Mouse (Mus musculus): ENCODE measurements around the gene Pkhd1.
"Not testable (repeated sequence)": the region's sequence is repeated elsewhere in the genome, so short reads cannot be mapped to it uniquely, and the experiment has no call there.

The Pkhd1 gene

GRCm38 (mm10) chr1:20481843-20482242 lies 136.0 kb downstream of the Pkhd1 start:
- no peak for DNase-seq

DNA sequence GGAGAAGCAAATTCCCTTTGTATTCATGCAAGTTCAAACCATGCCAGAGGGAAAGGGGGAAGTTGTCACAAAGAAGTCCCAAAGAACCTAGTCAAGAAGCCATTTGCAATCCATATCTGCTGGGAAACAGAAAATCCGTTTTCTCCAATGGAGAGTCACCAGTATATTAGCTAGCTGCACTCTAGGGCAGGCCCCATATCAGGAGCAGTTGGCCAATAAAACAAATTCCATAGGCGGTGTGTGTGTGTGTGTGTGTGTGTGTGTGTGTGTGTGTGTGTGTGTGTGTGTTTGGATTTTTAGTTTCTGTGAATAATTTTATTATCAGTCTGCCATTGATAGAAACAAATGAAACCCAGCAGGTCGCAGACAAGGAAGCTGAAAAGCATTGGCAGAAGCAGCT lies 139.2 kb downstream of the Pkhd1 start:
- no peak for DNase-seq

DNA sequence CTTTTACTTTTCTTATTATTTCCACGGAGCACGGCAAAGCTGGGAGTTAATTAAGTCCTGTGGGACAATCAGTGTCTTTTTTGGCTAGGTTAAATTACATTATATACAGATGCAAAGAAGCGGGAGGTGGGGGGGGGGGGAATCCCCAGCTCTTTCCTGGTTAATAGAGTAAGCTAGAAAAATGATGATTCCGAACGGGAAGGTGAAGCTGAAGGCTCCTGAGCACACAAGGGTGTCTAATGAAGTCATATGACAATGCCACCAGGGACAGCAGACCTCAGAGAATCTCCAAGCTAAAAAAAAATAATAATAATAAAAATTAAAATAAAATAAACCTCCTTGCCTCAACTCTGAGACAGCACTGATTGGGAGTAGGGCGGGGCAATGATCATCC lies 139.6 kb downstream of the Pkhd1 start:
- DNase-seq, result no peak

- DNase-seq, result peak; percentile 39
These were observed 140.2 kb downstream of the Pkhd1 start for GRCm38 (mm10) chr1:20477561-20478265.

DNA sequence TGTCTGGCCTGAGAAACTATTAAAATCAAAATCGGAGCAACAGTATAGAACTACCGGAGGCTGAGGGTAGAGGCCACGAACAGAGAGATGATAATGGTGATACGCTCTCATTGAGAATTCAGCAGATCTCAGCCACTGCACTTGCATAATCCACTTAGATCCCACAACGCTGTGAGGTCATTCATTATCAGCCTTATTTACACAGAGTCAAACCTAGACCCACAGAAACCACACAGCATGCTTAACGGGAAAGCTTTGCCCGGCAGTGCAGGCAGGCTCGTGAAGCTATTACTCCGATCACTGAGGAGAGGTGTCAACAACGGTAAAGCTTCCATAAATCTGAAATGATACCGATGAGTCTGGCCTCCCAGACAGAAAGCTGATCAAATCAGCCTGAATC lies 147.1 kb downstream of the Pkhd1 start:
- no peak for DNase-seq

- no peak for DNase-seq
These were observed 147.5 kb downstream of the Pkhd1 start for GRCm38 (mm10) chr1:20470317-20470716.

GRCm38 (mm10) chr1:20466481-20466880 lies 151.4 kb downstream of the Pkhd1 start:
- DNase-seq, result no peak

DNA sequence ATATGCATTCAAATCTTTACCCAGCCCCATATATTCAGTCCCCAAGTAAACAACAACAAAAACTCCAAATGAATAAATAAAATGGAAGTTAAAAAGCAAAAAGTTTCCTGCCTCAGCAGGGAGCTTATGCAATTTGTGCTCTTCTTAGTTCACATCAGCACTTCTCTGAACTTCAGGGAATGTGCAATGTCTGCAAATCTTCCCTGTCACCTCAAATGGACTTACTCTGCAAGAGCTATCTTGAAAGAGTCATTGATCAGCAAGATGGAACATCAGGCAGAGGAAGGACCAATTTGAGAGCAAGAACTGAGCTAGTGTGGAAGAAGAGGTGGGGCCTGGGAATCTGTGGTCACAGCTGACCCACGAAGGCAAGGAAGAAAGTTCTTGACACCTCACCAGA lies 163.2 kb downstream of the Pkhd1 start:
- DNase-seq, result no peak

GRCm38 (mm10) chr1:20450074-20450473 lies 167.8 kb downstream of the Pkhd1 start:
- DNase-seq, result peak; percentile 9

DNA sequence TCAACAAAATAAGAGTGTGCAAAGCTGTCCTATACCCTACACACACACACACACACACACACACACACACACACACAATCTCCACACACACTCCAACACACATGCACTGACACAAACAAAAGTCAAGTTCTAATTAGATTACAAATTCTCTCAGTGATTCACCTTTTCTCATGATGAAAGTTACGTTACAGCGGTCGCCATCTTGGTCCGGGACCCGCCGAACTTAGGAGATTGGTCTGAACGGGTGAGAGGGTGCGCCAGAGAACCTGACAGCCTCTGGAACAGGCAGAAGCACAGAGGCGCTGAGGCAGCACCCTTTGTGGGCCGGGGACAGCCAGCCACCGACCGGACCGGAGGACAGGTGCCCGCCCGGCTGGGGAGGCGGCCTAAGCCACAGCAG lies 185.8 kb downstream of the Pkhd1 start:
- not testable (repeated sequence) for DNase-seq

GRCm38 (mm10) chr1:20429056-20429394 lies 188.8 kb downstream of the Pkhd1 start:
- no peak for DNase-seq

- no peak for DNase-seq
These were observed 189.4 kb downstream of the Pkhd1 start for GRCm38 (mm10) chr1:20428370-20429055.

GRCm38 (mm10) chr1:20409411-20409967 lies 208.4 kb downstream of the Pkhd1 start:
- no peak for DNase-seq

DNA sequence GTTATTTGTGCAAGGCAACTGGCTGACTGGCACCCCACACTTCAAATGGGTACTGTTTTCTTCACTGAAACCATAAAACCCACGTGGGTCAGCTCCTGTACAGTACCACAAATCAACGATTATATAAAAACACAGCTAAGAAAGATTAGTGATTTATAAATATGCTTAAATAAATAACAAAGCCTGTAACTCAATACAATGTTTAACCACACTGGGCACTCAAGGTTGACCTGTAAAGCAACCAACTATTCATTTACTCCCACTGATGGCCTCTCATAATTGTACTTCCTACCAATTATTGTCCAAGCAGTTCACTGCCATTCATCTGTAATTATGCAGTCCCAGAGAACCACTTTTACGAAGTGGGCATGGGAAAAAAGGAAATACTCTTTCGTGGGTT lies 219.5 kb downstream of the Pkhd1 start:
- no peak for DNase-seq

DNA sequence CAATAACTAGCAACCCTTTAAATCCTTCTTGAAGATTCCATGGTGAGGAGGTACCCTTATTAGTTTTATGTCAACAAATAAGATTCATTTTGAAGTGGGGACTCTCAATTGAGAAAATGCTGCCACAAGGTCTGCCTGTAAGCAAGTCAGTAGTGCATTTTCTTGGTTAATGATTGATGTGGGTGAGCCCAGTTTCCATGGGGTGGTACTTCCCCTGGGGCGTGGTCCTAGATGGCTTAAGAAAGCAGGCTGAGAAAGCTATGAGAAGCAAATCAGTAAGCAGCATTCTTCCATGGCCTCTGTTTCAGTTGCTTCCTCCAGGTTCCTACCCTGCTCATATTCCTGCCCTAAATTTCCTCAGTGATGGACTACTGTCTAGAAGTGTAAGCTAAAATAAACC lies 253.4 kb downstream of the Pkhd1 start:
- DNase-seq, result no peak

DNA sequence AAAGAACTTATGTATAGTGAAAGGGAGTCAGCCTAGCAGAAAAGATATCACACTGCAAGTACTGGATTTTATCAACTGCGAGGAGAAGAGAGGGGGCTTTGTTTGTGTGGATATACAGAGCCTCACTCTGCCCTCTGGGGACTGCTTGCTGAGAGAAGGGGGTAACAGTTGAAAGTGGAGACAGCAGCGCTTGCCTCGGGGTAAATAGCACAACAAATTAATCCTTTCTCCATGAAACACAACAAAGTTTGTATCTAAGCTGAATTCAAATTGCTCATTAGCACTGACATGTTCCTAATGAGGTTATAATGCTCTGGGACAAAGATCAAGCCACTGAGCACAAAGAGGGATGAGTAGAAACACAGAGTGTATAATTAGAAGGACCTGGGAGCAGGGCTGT lies 273.2 kb downstream of the Pkhd1 start:
- DNase-seq, result no peak

GRCm38 (mm10) chr1:20311485-20311884 lies 306.4 kb downstream of the Pkhd1 start:
- DNase-seq, result peak; percentile 27

DNA sequence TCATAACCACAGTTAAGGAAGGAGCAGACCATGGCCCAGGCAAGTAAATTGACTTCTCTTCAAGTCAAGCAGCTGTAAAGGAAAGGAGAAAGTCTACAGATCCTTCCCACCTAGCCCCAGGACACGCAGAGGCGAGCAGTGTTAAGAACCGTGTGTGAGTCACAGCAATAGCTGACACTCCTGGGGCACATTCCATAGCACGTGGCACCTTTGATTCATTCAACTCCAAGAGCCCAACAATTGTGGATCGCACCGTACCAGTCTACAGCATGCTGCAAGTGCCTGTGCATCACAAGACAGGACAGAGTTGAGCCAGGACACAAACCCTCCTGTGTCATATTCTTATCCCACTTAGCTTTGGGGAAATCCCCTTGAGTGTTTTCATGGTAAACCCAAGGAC lies 306.9 kb downstream of the Pkhd1 start:
- no peak for DNase-seq

DNA sequence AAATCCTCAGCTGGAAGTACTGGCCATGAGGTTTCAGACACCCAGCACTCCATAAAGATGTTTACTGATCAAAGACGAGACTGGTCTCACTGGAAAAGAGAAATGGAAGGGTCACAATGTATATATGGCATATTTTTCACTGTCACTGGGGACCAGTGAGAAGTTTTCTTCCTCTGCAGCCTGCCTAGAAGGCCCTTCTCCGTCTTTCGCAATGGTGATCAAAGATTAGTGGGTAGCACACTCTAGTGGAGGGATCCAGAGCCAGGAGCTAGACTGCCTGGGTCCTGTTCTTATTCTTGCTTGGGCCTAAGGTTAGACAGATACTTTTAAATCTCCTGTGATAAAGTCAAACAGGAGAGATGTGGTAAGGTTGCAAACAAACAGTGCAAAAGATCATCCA lies 311.7 kb downstream of the Pkhd1 start:
- DNase-seq, result no peak

DNA sequence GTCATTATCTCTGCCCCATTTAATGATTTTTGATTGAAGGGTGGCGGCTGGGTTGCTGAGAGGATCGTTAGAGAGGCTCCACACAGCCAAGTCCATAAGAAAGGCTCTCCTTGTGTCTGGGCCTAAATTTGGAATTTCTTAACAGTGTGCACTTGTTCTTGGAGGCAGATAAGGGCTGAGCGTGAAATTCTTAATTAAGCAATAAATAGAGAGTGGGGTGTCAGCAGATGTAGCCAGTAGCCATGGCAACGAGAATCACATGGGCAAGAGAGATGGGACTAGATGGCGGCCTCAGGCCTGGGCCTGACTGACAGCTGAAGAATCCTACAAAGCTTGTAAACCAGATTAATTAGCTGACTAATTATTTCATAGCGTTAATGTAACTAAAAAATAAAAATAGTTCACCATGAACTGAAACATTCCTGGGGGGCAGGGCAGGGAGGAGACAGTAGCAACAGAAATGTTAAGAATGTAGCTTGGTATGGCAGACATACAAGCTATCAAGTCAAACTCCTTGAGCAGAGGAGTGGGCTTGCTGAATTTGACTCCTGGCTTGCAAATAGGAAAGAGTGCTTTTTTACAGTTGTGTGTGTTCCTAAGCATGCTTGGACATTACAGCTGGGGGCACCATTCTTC lies 314.8 kb downstream of the Pkhd1 start:
- DNase-seq, result no peak

- DNase-seq, result no peak
These were observed 315.5 kb downstream of the Pkhd1 start for GRCm38 (mm10) chr1:20302187-20302942.

- no peak for DNase-seq
These were observed 316.2 kb downstream of the Pkhd1 start for GRCm38 (mm10) chr1:20301631-20302030.

- no peak for DNase-seq
These were observed 329.2 kb downstream of the Pkhd1 start for GRCm38 (mm10) chr1:20288696-20289095.

Data from liver (tissue).